In the genomic region with DNA sequence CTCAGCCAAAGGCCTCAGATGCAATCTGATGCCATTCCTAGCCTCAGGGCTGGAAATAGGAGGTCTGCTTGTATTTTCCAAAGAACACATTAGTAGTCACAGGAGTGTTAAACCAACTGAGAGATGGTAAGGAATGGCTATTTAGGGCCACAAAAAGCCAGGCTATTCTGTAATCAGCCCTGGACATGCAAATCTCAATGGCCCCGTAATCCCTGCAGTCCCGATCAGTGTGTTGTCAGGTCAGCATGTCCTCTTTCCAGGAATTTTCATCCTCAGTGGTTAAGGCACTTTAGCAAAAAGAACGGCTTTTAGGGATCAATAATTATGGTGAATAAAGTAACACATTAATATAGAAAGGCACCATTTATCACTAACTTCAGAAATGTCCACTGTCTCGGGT, we compare ENCODE assay signal across 18 mouse cellular contexts.
"Had no signal": no experiment of that assay in that cellular context is flagged by ENCODE, and none has a peak within 500 bp of the region (broad histone marks: within the 10 kb centered on the region; RNA-seq: fewer than 3 reads in every experiment).

No protein-coding gene starts in this region.

- H3K4me1 ChIP-seq: kidney, embryonic 15.5 days; liver, embryonic 13.5 days; neural tube, embryonic 12.5 days; neural tube, embryonic 15.5 days; stomach, embryonic 15.5 days had no signal

- H3K9ac ChIP-seq: kidney, embryonic 15.5 days; liver, embryonic 13.5 days; midbrain, embryonic 12.5 days; neural tube, embryonic 12.5 days; neural tube, embryonic 15.5 days; stomach, embryonic 15.5 days had no signal

- DNase-seq: kidney, adult 8-10 months; kidney, postnatal 10 days; kidney, postnatal 36 days; layer of hippocampus, postnatal 36 days; liver, embryonic 13.5 days; lung, adult 2 months; lung, postnatal 14 days; lung, postnatal 4 days; right cerebral cortex, adult 18-20 months; right cerebral cortex, postnatal 14 days; right cerebral cortex, postnatal 4 days; thymus, postnatal 25 days had no signal

- H3K27ac ChIP-seq: kidney, embryonic 15.5 days; left cerebral cortex, adult 2 months; liver, embryonic 13.5 days; midbrain, embryonic 12.5 days; neural tube, embryonic 12.5 days; neural tube, embryonic 15.5 days; stomach, embryonic 15.5 days had no signal

- H3K27me3 ChIP-seq: kidney, embryonic 15.5 days; liver, embryonic 13.5 days; midbrain, embryonic 12.5 days; neural tube, embryonic 12.5 days; neural tube, embryonic 15.5 days; stomach, embryonic 15.5 days had no signal

- H3K4me3 ChIP-seq: kidney, embryonic 15.5 days; left cerebral cortex, adult 2 months; liver, embryonic 13.5 days; midbrain, embryonic 12.5 days; neural tube, embryonic 12.5 days; neural tube, embryonic 15.5 days; stomach, embryonic 15.5 days had no signal

- H3K36me3 ChIP-seq: kidney, embryonic 15.5 days; liver, embryonic 13.5 days; midbrain, embryonic 12.5 days; neural tube, embryonic 12.5 days; neural tube, embryonic 15.5 days; stomach, embryonic 15.5 days had no signal

- H3K9me3 ChIP-seq: kidney, embryonic 15.5 days; liver, embryonic 13.5 days; midbrain, embryonic 12.5 days; neural tube, embryonic 12.5 days; neural tube, embryonic 15.5 days; stomach, embryonic 15.5 days had no signal

- H3K4me2 ChIP-seq: kidney, embryonic 15.5 days; liver, embryonic 13.5 days; midbrain, embryonic 12.5 days; neural tube, embryonic 12.5 days; neural tube, embryonic 15.5 days; stomach, embryonic 15.5 days had no signal
